Mouse (Mus musculus): ENCODE data around the gene Islr2. TPM values are rescaled to one million over a fixed set of nuclear protein-coding genes. Genes with fewer than 3 reads are reported as not detected.

The Islr2 gene
- total RNA-seq, 2 experiments from 2014 or later: 75.1 to 80.7 TPM

GRCm38 (mm10) chr9:58225915-58226913 is 22.1 kb upstream of the Islr2 start:
- intact Hi-C loops (cut with DNase I): loop anchor here (5.0 kb wide), 1 partner anchor 41 kb away; no protein-coding TSS in a partner anchor

GRCm38 (mm10) chr9:58224356-58224755 is 20.2 kb upstream of the Islr2 start:
- intact Hi-C loops (cut with DNase I): no loop called here
- no peak for DNase-seq (ENCODE audit: low spot score in 2 of 2)

More at GRCm38 (mm10) chr9:58225915-58226913, 22.1 kb upstream of the Islr2 start:
- peak; percentile 33 to 38 for DNase-seq (ENCODE audit: low spot score in 2 of 2)

DNA sequence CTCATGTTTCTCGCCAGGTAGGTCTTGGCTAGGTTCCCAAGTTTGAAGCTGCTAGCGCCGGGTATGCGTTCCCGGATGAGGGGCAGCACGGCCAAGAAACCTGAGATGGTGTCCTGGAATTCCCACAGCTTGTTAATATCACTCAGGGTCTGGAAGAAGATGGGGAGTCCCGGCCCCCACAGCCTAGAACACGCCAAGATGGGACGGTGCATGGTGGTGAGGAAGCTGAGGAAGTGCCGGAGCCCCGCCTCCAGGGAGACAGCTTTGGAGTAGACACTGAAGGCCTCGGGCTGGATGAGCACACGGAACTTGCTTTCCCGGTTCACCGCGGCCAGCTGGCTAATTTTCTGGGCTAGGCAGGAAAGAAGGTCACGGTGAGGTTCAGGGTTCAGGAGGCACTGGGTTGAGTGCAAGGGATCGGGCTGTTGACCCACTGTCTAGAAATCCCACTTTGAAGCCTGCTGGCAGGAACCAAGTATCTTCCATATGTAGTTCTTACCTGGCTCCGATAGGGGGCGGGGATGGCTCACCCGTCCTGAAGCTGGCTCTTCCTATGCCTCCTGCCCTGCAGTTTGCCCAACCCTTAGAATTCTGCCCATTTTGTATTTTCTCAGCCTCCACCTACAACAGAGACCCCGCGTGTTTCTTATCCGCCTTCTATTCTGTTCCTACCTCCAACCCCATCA is 16.2 kb upstream of the Islr2 start:
- intact Hi-C loops (cut with DNase I): no loop called here
- DNase-seq (ENCODE audit: low spot score in 2 of 2): peak in 1 of 2 experiments; percentile 21

DNA sequence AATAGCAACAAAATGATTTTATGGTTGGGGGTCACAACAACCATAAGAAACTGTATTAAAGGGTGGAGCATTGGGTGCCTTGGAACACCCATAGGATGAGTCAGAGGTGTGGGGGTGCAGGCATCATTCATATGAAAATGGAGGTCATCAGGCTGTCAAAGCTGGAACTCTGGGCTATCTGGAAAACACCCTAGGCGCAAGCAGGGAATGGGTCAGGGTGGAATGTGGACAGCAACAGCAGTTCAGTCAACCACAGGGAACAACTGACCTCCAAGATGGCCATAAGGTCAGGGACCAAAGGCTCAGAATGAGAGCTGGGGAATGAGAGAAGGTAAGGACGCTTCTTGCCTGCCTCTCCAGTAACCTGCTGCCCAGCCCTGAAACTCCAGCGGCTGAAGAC is 14.4 kb upstream of the Islr2 start:
- intact Hi-C loops (cut with DNase I): no loop called here
- DNase-seq (ENCODE audit: low spot score in 2 of 2): no peak

DNA sequence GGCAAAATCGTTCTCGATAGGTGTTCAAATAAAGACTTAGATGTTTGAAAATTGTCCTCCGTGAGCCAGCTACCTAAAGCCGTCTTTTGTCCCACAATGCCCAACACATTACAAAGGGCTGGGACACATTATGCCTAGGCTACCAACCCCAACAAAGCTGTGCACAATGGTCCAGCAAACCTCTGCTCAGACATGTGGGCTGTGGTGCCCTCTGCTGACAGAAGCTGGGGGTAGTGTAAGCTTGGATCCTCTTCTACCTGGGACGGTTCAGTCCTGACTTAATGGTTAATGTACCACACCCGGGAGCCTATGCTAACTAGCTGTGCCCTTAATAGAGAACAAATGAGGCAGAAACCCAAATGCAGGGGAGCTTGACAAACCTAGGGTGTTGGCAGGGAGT is 12.3 kb upstream of the Islr2 start:
- DNase-seq (ENCODE audit: low spot score in 2 of 2): no peak
- intact Hi-C loops (cut with DNase I): no loop called here

DNA sequence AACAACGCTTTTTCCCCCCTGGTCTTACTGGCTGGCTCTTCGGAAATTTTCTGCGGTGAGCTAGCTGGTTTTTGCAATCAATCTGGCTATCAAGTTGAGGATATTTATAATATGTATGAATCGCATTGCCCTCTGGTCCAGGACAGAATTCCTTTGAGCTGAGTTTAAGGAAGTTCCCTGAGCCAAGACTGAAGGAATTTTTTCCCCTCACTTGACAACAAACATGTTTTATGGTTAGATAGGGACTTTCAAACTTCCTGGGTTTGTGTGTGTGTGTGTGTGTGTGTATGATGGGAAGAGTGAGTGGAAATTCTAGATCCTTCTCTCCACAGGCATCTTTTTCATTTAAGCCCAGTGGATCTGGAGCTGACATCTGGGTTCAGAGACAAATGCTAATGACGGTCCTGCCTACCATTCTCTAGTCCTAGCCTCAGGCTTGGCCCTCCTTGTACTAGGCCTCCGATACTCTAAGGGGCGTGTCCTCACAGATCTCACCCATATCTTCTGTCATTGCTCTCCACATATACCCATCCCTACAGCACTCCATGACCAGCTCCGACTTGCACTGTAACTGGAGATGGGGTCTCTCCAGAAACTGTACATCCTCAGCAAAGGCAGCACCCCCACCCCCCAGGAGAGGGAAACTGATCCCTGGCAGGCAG is 10.5 kb upstream of the Islr2 start:
- DNase-seq (ENCODE audit: low spot score in 2 of 2): no peak
- intact Hi-C loops (cut with DNase I): no loop called here

DNA sequence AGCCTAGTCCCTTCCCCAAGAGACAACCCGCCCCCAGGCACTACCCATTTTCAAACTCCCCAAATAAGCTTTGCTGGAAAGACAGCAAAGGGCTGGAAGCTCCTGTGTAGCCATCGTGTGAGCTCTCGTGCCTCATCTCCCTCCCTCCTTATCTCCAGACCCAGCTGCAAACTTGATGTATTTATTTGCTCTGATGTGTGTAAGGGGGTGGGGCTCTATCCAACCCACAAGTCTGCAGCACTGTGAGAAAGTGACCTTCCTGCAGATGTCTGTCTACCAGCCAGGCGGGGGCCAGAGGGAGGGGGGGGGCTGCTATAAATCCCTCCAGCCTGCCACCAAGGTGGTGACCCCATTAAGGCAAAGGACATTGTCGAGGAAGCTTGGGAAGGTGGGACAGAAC is 9.7 kb upstream of the Islr2 start:
- DNase-seq (ENCODE audit: low spot score in 2 of 2): no peak
- intact Hi-C loops (cut with DNase I): no loop called here

DNA sequence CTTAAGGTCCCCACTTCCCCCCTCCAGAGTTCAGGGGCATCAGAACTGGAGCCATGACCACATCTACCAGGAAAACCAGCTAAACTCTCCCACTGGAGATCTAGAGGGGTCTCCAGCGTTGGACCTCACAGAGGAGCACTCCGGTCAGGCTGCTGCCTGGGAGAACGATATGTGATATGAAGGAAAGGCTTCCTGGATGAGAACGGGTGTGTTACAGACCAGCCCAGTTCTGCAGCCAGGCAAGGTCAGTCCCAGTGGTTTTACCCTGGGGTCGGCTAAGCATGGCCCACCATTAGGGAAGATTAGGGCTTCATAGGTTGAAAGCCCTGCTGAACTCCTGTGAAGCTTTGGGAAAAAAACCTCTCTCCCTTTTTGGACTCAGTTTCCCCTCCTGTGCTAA is 9.3 kb upstream of the Islr2 start:
- DNase-seq (ENCODE audit: low spot score in 2 of 2): no peak
- intact Hi-C loops (cut with DNase I): no loop called here

- DNase-seq (ENCODE audit: low spot score in 2 of 2): no peak
- intact Hi-C loops (cut with DNase I): no loop called here
Observed at GRCm38 (mm10) chr9:58210304-58210627, 6.1 kb upstream of the Islr2 start.

GRCm38 (mm10) chr9:58209462-58210303 is 5.6 kb upstream of the Islr2 start:
- DNase-seq (ENCODE audit: low spot score in 2 of 2): no peak
- intact Hi-C loops (cut with DNase I): no loop called here

- intact Hi-C loops (cut with DNase I): no loop called here
- DNase-seq (ENCODE audit: low spot score in 2 of 2): no peak
Observed at GRCm38 (mm10) chr9:58206013-58206412, 1.9 kb upstream of the Islr2 start.

GRCm38 (mm10) chr9:58204448-58205000 is 405 bp upstream of the Islr2 start:
- peak; percentile 82 to 89 for DNase-seq (ENCODE audit: low spot score in 2 of 2)
- intact Hi-C loops (cut with DNase I): loop anchor here (1.0 to 2.0 kb wide), 2 partner anchors 154 to 166 kb away; no protein-coding TSS in a partner anchor

DNA sequence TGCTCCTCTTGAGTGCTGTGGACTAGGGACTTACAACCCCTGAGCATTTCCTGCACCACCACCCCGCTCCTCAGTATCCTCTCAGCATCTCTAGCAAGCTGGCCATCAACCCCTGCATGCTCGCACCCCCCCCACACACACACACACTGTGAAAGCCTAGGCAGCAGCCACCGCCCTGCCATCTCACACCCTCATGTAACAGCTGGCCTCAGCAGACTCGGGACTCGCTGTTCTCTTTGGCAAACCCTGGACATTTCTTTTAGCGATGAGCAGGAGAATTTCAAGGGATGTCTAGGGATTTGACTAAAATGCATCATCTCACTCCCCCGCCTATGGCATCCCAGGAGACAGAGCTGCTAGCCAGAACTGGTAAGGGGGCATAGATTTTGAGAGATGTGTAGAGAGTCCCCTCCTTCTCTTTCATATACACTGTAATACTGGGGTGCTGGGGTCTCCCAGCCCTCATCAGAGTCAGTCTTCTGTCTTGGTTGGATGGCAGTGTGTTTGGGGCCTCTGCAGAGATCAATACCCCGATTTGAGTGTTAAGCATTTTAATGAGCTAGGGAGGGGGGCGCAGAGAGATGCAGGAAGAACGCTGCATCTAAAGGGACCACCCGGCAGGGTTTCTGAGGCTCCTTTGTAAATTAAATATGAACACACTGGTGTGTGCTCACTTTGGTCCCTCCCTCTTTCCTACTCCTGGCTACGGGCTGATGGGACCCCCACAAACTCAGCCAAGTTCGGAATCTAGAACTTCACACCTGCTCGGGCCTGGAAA is 1.3 kb downstream of the Islr2 start:
- intact Hi-C loops (cut with DNase I): loop anchor here (2.0 kb wide), 1 partner anchor 136 kb away; no protein-coding TSS in a partner anchor
- peak; percentile 74 to 82 for DNase-seq (ENCODE audit: low spot score in 2 of 2)

GRCm38 (mm10) chr9:58201861-58202549 is 2.1 kb downstream of the Islr2 start:
- intact Hi-C loops (cut with DNase I): loop anchor here (2.0 kb wide), 1 partner anchor 135 kb away; no protein-coding TSS in a partner anchor
- peak; percentile 57 to 62 for DNase-seq (ENCODE audit: low spot score in 2 of 2)

DNA sequence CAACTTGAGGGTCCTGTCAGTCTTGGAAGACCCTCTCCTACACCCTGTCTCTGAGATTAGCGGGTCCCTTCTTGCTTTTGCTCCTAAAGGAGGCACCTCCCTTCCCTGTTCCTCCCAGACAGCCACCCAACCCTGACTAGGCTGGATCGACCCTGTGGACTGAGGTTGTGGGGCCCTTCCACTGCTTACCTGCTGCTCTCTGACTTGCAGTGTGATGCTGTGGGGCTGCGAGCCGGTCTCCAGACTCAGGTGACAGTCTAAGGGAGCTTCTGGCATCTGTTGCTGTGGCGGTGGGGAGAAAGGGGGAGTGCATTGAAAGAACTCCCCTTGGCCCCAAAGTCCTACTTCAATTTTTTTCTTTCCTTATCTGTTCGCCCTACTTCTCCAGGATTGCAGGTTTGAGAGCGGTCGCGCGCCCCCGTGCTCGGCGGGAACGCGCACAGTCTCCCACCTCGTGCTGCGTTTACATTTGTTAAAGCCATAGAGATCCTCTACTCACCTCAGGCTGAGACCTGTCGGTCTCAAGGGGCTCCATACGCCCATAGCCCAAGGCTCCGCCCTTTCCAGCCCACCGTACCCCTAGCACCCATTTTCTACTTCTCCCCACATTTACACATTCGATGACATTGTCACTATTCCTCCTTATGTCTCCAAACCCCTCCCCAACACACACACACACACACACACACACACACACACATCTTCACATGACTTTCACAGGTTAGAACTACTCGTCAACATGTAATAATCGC is 2.9 kb downstream of the Islr2 start:
- intact Hi-C loops (cut with DNase I): no loop called here
- peak in 1 of 2 experiments; percentile 48 for DNase-seq (ENCODE audit: low spot score in 2 of 2)

DNA sequence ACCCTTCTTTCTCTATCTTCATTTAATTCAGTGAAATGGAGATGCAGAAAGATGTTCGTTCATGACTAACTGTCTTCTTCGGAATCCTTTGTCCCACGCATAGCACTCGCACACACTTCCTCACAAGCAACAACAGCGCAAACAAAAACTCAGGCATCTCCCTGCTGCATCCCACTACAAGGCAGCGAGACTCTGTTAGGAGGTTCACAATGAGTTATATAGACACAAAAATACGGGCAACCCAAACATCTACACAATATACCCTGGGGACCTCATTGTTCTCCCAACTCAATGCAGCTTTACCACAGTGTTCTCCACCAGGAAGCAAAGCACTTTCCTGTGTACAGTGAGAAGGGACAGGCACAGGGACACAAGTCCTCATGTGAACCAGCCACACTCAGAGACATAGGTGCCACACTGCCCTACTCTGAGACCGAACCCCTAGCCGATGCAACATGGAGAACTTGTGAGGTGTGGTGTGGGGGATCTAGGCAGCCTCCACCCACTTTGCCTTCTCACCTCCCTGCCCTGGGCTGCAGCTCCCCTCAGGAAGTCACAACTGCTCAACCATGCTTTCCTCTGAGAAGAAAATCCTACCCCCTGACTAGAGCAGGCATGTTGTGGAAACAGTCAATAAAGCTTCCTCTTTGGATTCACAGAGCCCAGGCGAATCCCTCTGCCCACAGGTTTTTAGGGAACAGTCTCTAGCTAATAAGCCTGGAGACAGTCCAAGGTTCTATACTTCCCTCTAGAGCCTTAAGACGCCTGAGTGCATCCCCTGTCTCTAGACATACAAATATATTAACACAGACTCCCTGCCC is 3.6 kb downstream of the Islr2 start:
- peak in 1 of 2 experiments; percentile 32 for DNase-seq (ENCODE audit: low spot score in 2 of 2)
- intact Hi-C loops (cut with DNase I): no loop called here

All from left cerebral cortex, postnatal 36 days (tissue).